Mouse (Mus musculus) splenic B cell, adult 2 months (primary cell): Measurements from ENCODE around the gene Swt1.

Experiments used
- DNase-seq: peaks from one replicate; pipeline ENCODE4 v3.0.0-alpha.2; 2011; ENCODE audit warnings: low read depth, low spot score
- H3K27me3 ChIP-seq: 2 replicates; pipeline ENCODE4 v1.6.1; 2012; ENCODE audit warnings: mild to moderate bottlenecking, low read length, moderate library complexity, mixed read lengths; ENCODE audit not compliant: control insufficient read depth, poor library complexity, insufficient read depth, severe bottlenecking
- H3K36me3 ChIP-seq: 2 replicates; pipeline ENCODE4 v1.6.1; 2012; ENCODE audit warnings: mild to moderate bottlenecking, low read length, moderate library complexity, mixed read lengths; ENCODE audit not compliant: control insufficient read depth, poor library complexity, insufficient read depth, severe bottlenecking

Swt1 gene

GRCm38 (mm10) chr1:151345109-151345862 lies 83.0 kb downstream of the Swt1 start:
- H3K27me3 ChIP-seq = no peaks in the 10 kb centered on the region
- peak; percentile 91 for DNase-seq
- H3K36me3 ChIP-seq = peaks cover 2% of the 10 kb centered on the region; the same call in 1 of the 2 replicates

GRCm38 (mm10) chr1:151344283-151345108 lies 83.8 kb downstream of the Swt1 start, which contains the start of gene Ivns1abp:
Ivns1abp (plus strand) TSS chr1:151344477.
- Histone ChIP-seq H3K36me3 (no peaks in the 10 kb centered on the region; the same call in 1 of the 2 replicates), H3K27me3 (no peaks in the 10 kb centered on the region)
- peak; percentile 99 for DNase-seq

GRCm38 (mm10) chr1:151343571-151344282 lies 84.5 kb downstream of the Swt1 start:
- H3K36me3 ChIP-seq = no peaks in the 10 kb centered on the region
- peak; percentile 69 for DNase-seq

DNA sequence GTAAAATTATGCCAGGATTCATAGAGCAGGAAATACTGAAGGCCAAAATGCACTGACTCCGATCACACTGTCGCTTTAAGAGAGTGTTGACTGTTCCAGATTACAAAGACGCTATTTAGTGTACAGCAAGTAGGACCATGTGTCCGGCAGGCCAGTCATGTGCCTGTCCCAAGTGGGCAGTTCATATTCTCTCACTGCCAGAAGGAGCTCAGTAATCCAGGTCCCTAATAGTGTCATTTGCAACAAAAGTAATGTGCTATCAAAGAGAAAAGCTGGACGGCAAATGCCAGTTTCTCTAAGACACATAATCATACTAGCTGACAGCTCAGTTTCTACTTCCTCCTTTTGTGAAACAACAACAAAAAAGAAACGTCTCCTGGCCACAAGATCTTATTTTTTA lies 85.3 kb downstream of the Swt1 start:
- no peaks in the 10 kb centered on the region for H3K36me3 ChIP-seq
- no peaks in the 10 kb centered on the region for H3K27me3 ChIP-seq
- peak; percentile 48 for DNase-seq

More at GRCm38 (mm10) chr1:151343571-151344282, 84.5 kb downstream of the Swt1 start:
- H3K27me3 ChIP-seq = no peaks in the 10 kb centered on the region

- DNase-seq = no peak
- no peaks in the 10 kb centered on the region for H3K36me3 ChIP-seq
- H3K27me3 ChIP-seq = no peaks in the 10 kb centered on the region
These were observed 85.9 kb downstream of the Swt1 start for GRCm38 (mm10) chr1:151342311-151342710.

DNA sequence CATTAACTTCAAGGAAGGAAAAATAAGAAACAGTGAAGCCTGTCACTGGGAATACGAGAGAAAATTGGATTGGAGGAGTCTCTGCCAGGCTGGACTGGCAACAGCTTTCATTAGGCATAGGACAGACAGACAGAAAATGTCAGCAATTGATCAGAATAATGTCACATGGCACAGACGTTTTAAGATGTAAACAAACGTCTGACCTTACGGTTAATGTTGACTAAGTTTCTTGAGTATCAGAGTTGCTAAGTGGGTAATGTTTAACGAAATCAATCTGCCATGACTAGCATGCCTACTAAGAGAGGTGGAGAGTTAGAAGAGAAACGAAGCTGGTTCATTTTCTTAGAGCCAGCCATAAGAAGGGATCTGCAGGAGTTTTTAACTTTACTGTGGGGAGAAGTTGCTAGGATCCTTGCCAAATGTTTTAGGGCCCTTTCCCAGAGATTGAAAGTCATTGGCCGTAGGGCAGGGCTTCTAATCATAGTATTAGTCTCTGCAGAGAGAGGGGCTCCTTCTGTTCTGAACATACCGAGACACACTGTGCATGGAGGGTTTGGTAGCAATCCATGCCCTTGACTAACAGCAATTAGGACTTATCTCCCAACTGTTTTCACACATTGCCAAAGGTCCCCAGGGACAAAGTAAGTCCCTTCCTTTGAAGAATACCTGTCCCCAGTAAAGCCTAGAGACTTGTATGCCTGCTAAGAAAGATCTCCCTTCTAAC lies 86.8 kb downstream of the Swt1 start:
- no peaks in the 10 kb centered on the region for H3K27me3 ChIP-seq
- H3K36me3 ChIP-seq = no peaks in the 10 kb centered on the region
- DNase-seq = no peak

GRCm38 (mm10) chr1:151338941-151339340 lies 89.3 kb downstream of the Swt1 start:
- DNase-seq = no peak
- Histone ChIP-seq H3K27me3 (no peaks in the 10 kb centered on the region), H3K36me3 (no peaks in the 10 kb centered on the region)

DNA sequence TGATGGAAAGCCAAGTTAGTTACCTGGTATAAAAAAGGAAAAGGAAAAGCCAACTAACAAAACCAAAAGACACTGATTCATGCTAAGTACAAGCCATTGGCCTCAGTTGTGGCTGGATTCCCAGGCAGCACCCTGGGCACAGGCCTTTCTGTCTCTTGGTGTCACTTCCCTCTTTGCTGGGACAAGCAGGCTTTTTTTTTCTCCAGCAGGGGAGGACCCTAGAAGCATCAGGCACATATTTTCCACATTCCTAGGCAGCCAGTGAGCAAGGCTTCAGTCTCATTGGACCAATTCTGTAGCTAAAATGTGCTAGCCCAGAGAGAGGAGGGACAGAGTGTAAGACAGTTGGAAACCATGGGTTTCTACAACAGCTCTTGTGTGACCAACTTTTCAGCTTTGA lies 90.0 kb downstream of the Swt1 start:
- DNase-seq = peak; percentile 22
- H3K27me3 ChIP-seq = no peaks in the 10 kb centered on the region
- no peaks in the 10 kb centered on the region for H3K36me3 ChIP-seq

DNA sequence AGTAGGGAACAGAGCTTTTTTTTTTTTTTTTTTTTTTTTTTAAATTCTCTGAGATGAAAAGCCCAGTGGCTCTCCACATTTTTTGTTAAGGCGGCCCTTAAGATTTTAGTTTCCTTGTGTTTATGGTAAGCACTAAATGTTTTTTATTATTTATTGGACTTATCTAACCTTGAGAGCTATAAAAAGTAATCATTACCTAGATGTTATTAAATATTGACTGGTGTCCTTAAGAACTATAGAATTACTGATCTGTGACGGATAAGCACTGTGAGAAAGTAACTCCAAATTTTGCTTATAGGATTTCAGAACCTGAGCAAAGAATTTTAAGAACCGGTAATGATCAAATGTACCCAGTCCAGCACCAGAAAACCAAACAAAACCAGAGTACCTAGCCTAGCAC lies 95.4 kb downstream of the Swt1 start:
- no peak for DNase-seq
- Histone ChIP-seq H3K36me3 (no peaks in the 10 kb centered on the region), H3K27me3 (no peaks in the 10 kb centered on the region)

DNA sequence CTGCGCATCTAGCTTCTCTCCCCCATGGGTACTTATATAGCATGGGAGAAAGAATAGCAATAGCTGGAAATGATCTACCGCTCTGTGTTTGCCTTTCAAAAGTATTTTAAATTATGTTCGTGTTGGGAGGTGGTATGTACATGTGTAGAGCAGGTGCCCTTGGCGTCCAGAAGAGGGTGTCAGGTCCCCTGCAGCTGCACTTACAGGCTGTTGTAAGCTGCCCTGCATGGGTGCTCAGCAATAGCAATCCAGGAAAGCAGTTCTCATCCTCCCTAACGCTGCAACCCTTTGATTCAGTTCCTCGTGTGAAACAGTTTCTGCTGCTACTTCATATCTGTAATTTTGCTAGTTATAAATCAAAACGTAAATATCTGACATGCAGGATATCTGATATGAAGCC lies 98.7 kb downstream of the Swt1 start:
- no peaks in the 10 kb centered on the region for H3K36me3 ChIP-seq
- DNase-seq = no peak
- no peaks in the 10 kb centered on the region for H3K27me3 ChIP-seq

GRCm38 (mm10) chr1:151328341-151329097 lies 99.7 kb downstream of the Swt1 start:
- H3K36me3 ChIP-seq = no peaks in the 10 kb centered on the region
- no peak for DNase-seq
- H3K27me3 ChIP-seq = no peaks in the 10 kb centered on the region

DNA sequence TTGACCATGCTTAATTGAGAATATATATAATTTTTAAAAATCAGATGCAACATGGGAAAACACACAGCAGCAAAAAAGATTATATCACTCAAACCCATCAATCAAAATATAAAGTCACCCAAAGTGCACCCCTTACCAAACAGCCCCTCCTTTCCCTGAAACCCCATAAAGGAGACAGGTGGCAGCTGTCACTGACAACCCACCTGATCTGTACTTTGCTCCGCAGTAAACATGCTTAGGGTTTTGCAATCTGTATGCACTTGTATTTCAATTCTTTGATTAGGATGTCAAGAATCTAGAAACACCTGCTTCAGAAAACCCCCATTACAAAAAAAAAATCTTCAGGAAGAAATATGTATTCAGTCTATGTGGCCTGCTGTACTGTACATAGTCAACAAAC lies 102.9 kb downstream of the Swt1 start:
- DNase-seq = no peak
- Histone ChIP-seq H3K27me3 (no peaks in the 10 kb centered on the region), H3K36me3 (no peaks in the 10 kb centered on the region)

DNA sequence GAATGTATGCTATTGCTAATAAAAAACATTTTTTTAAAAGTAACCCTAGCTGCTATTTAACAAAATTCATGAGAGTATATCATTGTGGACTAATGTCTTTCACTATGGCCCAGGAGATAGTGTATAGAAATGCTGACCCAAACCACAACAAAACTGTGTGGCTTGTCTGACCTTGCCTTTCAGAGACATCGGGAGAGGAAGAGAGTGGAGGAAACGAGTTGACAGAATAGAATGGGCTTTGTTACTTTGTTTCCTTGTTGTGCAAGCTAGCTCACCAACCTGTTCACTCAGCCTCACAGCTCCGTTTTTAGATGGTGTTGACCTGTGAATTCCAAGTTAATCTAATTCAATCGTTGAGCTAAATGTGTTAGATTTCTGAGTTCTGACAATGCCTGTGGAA lies 107.8 kb downstream of the Swt1 start:
- no peak for DNase-seq
- no peaks in the 10 kb centered on the region for H3K36me3 ChIP-seq
- no peaks in the 10 kb centered on the region for H3K27me3 ChIP-seq

GRCm38 (mm10) chr1:151319267-151319666 lies 109.0 kb downstream of the Swt1 start:
- H3K27me3 ChIP-seq = no peaks in the 10 kb centered on the region
- no peaks in the 10 kb centered on the region for H3K36me3 ChIP-seq
- DNase-seq = no peak
